Mouse (Mus musculus): ENCODE data around the gene Amh.

Amh gene

GRCm38 (mm10) chr10:80804916-80805315 lies at the start of gene Amh:
TSS of gene Amh (plus strand) at chr10:80805243.
- DNase-seq (ENCODE audit: low spot score in 2 of 2), result no peak

GRCm38 (mm10) chr10:80755291-80756015 lies 49.6 kb upstream of the Amh start:
- DNase-seq (ENCODE audit: low spot score in 2 of 2), result no peak

- DNase-seq (ENCODE audit: low spot score in 2 of 2), result no peak
Observed at GRCm38 (mm10) chr10:80756099-80756498, 48.9 kb upstream of the Amh start.

- DNase-seq (ENCODE audit: low spot score in 2 of 2), result no peak
Observed at GRCm38 (mm10) chr10:80756509-80756908, 48.5 kb upstream of the Amh start.

GRCm38 (mm10) chr10:80756967-80757366 lies 48.1 kb upstream of the Amh start:
- no peak for DNase-seq (ENCODE audit: low spot score in 2 of 2)

GRCm38 (mm10) chr10:80757717-80758116 lies 47.3 kb upstream of the Amh start:
- DNase-seq (ENCODE audit: low spot score in 2 of 2), result peak; percentile 78 to 87

GRCm38 (mm10) chr10:80758651-80759050 lies 46.4 kb upstream of the Amh start:
- DNase-seq (ENCODE audit: low spot score in 2 of 2), result no peak

- no peak for DNase-seq (ENCODE audit: low spot score in 2 of 2)
Observed at GRCm38 (mm10) chr10:80760596-80761524, 44.2 kb upstream of the Amh start.

GRCm38 (mm10) chr10:80761821-80762220 lies 43.2 kb upstream of the Amh start:
- DNase-seq (ENCODE audit: low spot score in 2 of 2), result no peak

GRCm38 (mm10) chr10:80763502-80763901 lies 41.5 kb upstream of the Amh start:
- DNase-seq (ENCODE audit: low spot score in 2 of 2), result no peak

- no peak for DNase-seq (ENCODE audit: low spot score in 2 of 2)
Observed at GRCm38 (mm10) chr10:80765746-80766145, 39.3 kb upstream of the Amh start.

- DNase-seq (ENCODE audit: low spot score in 2 of 2), result no peak
Observed at GRCm38 (mm10) chr10:80766161-80766815, 38.8 kb upstream of the Amh start.

GRCm38 (mm10) chr10:80768365-80768764 lies 36.7 kb upstream of the Amh start:
- no peak for DNase-seq (ENCODE audit: low spot score in 2 of 2)

GRCm38 (mm10) chr10:80773816-80774215 lies 31.2 kb upstream of the Amh start:
- DNase-seq (ENCODE audit: low spot score in 2 of 2), result no peak

- DNase-seq (ENCODE audit: low spot score in 2 of 2), result peak; percentile 76 to 89
Observed at GRCm38 (mm10) chr10:80774549-80774948, 30.5 kb upstream of the Amh start.

- no peak for DNase-seq (ENCODE audit: low spot score in 2 of 2)
Observed at GRCm38 (mm10) chr10:80774981-80775380, 30.1 kb upstream of the Amh start.

- no peak for DNase-seq (ENCODE audit: low spot score in 2 of 2)
Observed at GRCm38 (mm10) chr10:80775731-80776130, 29.3 kb upstream of the Amh start.

GRCm38 (mm10) chr10:80776358-80776869 lies 28.6 kb upstream of the Amh start:
- no peak for DNase-seq (ENCODE audit: low spot score in 2 of 2)

- DNase-seq (ENCODE audit: low spot score in 2 of 2), result no peak
Observed at GRCm38 (mm10) chr10:80777123-80777522, 27.9 kb upstream of the Amh start.

GRCm38 (mm10) chr10:80779565-80779964 lies 25.5 kb upstream of the Amh start:
- no peak for DNase-seq (ENCODE audit: low spot score in 2 of 2)

GRCm38 (mm10) chr10:80784302-80784701 lies 20.7 kb upstream of the Amh start:
- DNase-seq (ENCODE audit: low spot score in 2 of 2), result no peak

- DNase-seq (ENCODE audit: low spot score in 2 of 2), result no peak
Observed at GRCm38 (mm10) chr10:80784871-80785270, 20.2 kb upstream of the Amh start.

Data from spleen, postnatal 4 days (tissue).